ENCODE assay signal across 14 mouse cellular contexts in genomic region chr5:128236638-128237335, GRCm38 (mm10).
"Had no signal": no experiment of that assay in that cellular context is flagged by ENCODE, and none has a peak within 500 bp of the region (broad histone marks: within the 10 kb centered on the region; RNA-seq: fewer than 3 reads in every experiment).

No protein-coding gene starts in this region.

- H3K4me1 ChIP-seq: megakaryocyte, embryonic 14.5 days; midbrain, embryonic 12.5 days; stomach, embryonic 15.5 days had no signal

- H3K36me3 ChIP-seq: midbrain, embryonic 12.5 days; stomach, embryonic 15.5 days had no signal

- H3K4me3 ChIP-seq: layer of hippocampus, adult 2 months; megakaryocyte, embryonic 14.5 days; midbrain, embryonic 12.5 days; stomach, embryonic 15.5 days had no signal

- H3K9me3 ChIP-seq: midbrain, embryonic 12.5 days; stomach, embryonic 15.5 days had no signal

- H3K27me3 ChIP-seq: megakaryocyte, embryonic 14.5 days; midbrain, embryonic 12.5 days; stomach, embryonic 15.5 days had no signal

- H3K9ac ChIP-seq: liver, embryonic 14.5 days; midbrain, embryonic 12.5 days; stomach, embryonic 15.5 days had no signal

- ATAC-seq: midbrain, embryonic 16.5 days had no signal

- H3K27ac ChIP-seq: layer of hippocampus, adult 2 months; liver, embryonic 14.5 days; midbrain, embryonic 12.5 days; stomach, embryonic 15.5 days had no signal

- DNase-seq: kidney, adult 18-20 months; kidney, postnatal 10 days; kidney, postnatal 4 days; lung, adult 18-20 months; lung, postnatal 4 days; right cerebral cortex, postnatal 14 days; thymus, adult 2 months; thymus, postnatal 25 days had no signal

- H3K4me2 ChIP-seq: midbrain, embryonic 12.5 days; stomach, embryonic 15.5 days had no signal
